ENCODE assay signal across 8 mouse cellular contexts in the genomic region with DNA sequence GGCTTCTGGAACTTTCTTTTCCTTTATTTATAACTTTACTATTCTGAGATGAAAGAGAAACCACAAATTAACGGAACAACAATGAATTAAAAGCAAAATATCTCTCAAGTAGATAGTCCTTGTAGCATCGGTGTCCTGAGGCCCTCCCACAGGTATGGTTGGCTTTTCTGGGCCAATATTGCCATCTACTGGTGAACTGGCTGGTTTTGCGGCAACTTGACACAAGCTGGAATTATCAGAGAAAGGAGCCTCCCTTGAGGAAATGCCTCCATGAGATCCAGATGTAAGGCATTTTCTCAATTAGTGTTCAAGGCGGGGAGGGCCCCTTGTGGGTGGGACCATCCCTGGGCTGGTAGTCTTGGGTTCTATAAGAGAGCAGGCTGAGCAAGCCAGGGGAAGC.
DNase-seq lines count a peak whose midpoint lies in the region; ATAC-seq and TF ChIP-seq lines count a peak whose summit lies in the region.
"Not testable (repeated sequence)": the region's sequence is repeated elsewhere in the genome, so short reads cannot be mapped to it uniquely, and the experiment has no call there.

No protein-coding gene starts in this region.

- not testable (repeated sequence) for H3K9ac ChIP-seq in ES-Bruce4 (ENCODE audit: low read depth, poor library complexity, severe bottlenecking); liver, embryonic 11.5 days (ENCODE audit: low read depth, low read length); neural tube, embryonic 11.5 days (ENCODE audit: low read length)

- H3K9me3 ChIP-seq in ES-Bruce4 (replicated peaks; ENCODE audit: control insufficient read depth, insufficient read depth, low read length, poor library complexity, severe bottlenecking); forebrain, embryonic 10.5 days; liver, embryonic 11.5 days (ENCODE audit: control insufficient read depth, low read length); neural tube, embryonic 11.5 days (ENCODE audit: control insufficient read depth, low read length): not testable (repeated sequence)

- not testable (repeated sequence) for TF ChIP-seq POLR2A in ES-Bruce4 (IDR thresholded peaks at IDR 0.05; ENCODE audit: insufficient read depth, low read length)

- not testable (repeated sequence) for H3K27me3 ChIP-seq in ES-Bruce4 (ENCODE audit: control insufficient read depth, insufficient read depth, low read length, poor library complexity, severe bottlenecking); forebrain, embryonic 10.5 days (ENCODE audit: poor library complexity, severe bottlenecking); liver, embryonic 11.5 days (replicated peaks; ENCODE audit: control insufficient read depth, insufficient read depth, low read length); neural tube, embryonic 11.5 days (ENCODE audit: control insufficient read depth, insufficient read depth, low read length)

- TF ChIP-seq CTCF in ES-Bruce4 (IDR thresholded peaks at IDR 0.05; ENCODE audit: low read depth, low read length): peak; percentile 58

- H3K4me1 ChIP-seq in ES-Bruce4 (ENCODE audit: control insufficient read depth, insufficient read depth, low read length); forebrain, embryonic 10.5 days; liver, embryonic 11.5 days (replicated peaks; ENCODE audit: control insufficient read depth, insufficient read depth, low read length); neural tube, embryonic 11.5 days (ENCODE audit: control insufficient read depth, insufficient read depth, low read length): not testable (repeated sequence)

- WGBS in forebrain, embryonic 10.5 days: 7% methylated on average over 4 of the region's 4 CpGs
- 7% methylated on average over 4 of the region's 4 CpGs for whole genome bisulfite sequencing in liver, embryonic 11.5 days
- WGBS in neural tube, embryonic 11.5 days: 7% methylated on average over 4 of the region's 4 CpGs

- DNase-seq in c-Kit-positive CD71-positive TER-119-positive erythroid progenitor cells, embryonic 14.5 days (ENCODE audit: low spot score): peak; percentile 21
- peak; percentile 59 for DNase-seq in forebrain, embryonic 10.5 days (ENCODE audit: extremely low spot score, low spot score)
- DNase-seq in heart, postnatal 14 days: peak; percentile 23 to 61
- DNase-seq in kidney, postnatal 36 days: peak; percentile 18 to 64
- peak; percentile 36 for DNase-seq in liver, embryonic 11.5 days (ENCODE audit: low spot score)
- peak; percentile 71 for DNase-seq in neural tube, embryonic 11.5 days (ENCODE audit: low spot score)
- DNase-seq in testis, postnatal 10 days (ENCODE audit: low spot score): peak; percentile 50

- H3K36me3 ChIP-seq in ES-Bruce4 (ENCODE audit: control insufficient read depth, insufficient read depth, low read length, poor library complexity, severe bottlenecking); forebrain, embryonic 10.5 days (replicated peaks); liver, embryonic 11.5 days (ENCODE audit: control insufficient read depth, insufficient read depth, low read length); neural tube, embryonic 11.5 days (ENCODE audit: control insufficient read depth, insufficient read depth, low read length): not testable (repeated sequence)

- ATAC-seq in liver, embryonic 11.5 days (replicated peaks; ENCODE audit: low FRiP score): not testable (repeated sequence)
- ATAC-seq in neural tube, embryonic 11.5 days (ENCODE audit: insufficient read depth, low FRiP score, low TSS enrichment): peak; percentile 68; the same call in 1 of the 2 replicates

- not testable (repeated sequence) for H3K4me2 ChIP-seq in liver, embryonic 11.5 days; neural tube, embryonic 11.5 days (ENCODE audit: low read depth)

- TF ChIP-seq EP300 in ES-Bruce4 (IDR thresholded peaks at IDR 0.05; ENCODE audit: insufficient read depth, low read depth, low read length): not testable (repeated sequence)

- not testable (repeated sequence) for H3K27ac ChIP-seq in ES-Bruce4 (ENCODE audit: insufficient read depth, low read length); forebrain, embryonic 10.5 days; liver, embryonic 11.5 days (ENCODE audit: low read depth, low read length); neural tube, embryonic 11.5 days (ENCODE audit: low read depth, low read length)

- H3K4me3 ChIP-seq in ES-Bruce4 (ENCODE audit: low read depth, low read length); forebrain, embryonic 10.5 days; liver, embryonic 11.5 days (ENCODE audit: low read depth, low read length); neural tube, embryonic 11.5 days (ENCODE audit: low read depth, low read length): not testable (repeated sequence)

- intact Hi-C loops in heart, postnatal 14 days (cut with DNase I): loop anchor here (2.0 to 5.0 kb wide), 2 partner anchors 297 to 443 kb away; no protein-coding TSS in a partner anchor

Comparison
In these comparisons a context has a peak if more than half of its experiments do, and no peak if none do; other contexts are left out.
1. DNase-seq: peak in every context shown above with its lines; median percentile 71 in neural tube, embryonic 11.5 days; 59 in forebrain, embryonic 10.5 days; 50 in testis, postnatal 10 days; 42 in heart, postnatal 14 days; 41 in kidney, postnatal 36 days; 36 in liver, embryonic 11.5 days; 21 in c-Kit-positive CD71-positive TER-119-positive erythroid progenitor cells, embryonic 14.5 days.